Mouse (Mus musculus): ENCODE results near the gene Rasal3. TPM values are rescaled to one million over a fixed set of nuclear protein-coding genes. Genes with fewer than 3 reads are reported as not detected.

Rasal3 gene
- polyA plus RNA-seq, 1 experiment = 3.7 TPM

GRCm38 (mm10) chr17:32363821-32364301 lies 39.5 kb downstream of the Rasal3 start:
- no peaks in the 10 kb centered on the region for H3K27me3 ChIP-seq (ENCODE audit: control insufficient read depth, insufficient read depth, low read length)
- peak overlapping the region; percentile 85 for H3K4me3 ChIP-seq (ENCODE audit: control insufficient read depth, low read depth, low read length)
- no peak for TF ChIP-seq CTCF (IDR thresholded peaks at IDR 0.05; ENCODE audit: control insufficient read depth, insufficient read depth, insufficient replicate concordance, low read depth, low read length)
- no peak for TF ChIP-seq POLR2A (IDR thresholded peaks at IDR 0.05; ENCODE audit: control insufficient read depth, low read depth, low read length)
- H3K4me1 ChIP-seq (ENCODE audit: control insufficient read depth, insufficient read depth, low read length) = peaks cover 6% of the 10 kb centered on the region
- H3K36me3 ChIP-seq (ENCODE audit: control insufficient read depth, insufficient read depth, low read length) = no peaks in the 10 kb centered on the region; the same call in 1 of the 2 replicates
- peak overlapping the region; percentile 21; the same call in 1 of the 2 replicates for H3K27ac ChIP-seq (ENCODE audit: control insufficient read depth, insufficient read depth, low read depth, low read length)

DNA sequence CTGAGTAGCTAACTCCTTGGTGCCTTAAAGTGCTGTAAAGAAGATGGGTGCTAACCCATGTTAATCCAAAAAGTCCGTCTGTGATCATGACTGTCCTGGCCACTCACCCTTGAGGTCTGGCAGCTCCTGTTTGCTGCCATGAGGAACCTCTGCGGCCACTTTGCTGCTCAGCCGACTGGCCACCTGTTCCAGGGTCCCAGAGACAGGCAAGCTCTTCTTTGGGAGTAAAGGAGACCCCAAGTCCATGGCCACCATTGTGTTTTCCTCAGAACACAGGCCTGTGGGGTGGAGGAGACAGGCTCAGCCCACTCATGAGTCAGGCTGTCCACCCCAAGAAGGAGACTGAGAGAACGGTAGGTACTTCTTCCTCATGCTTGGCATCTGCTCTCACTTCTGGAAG lies 40.7 kb downstream of the Rasal3 start:
- Histone ChIP-seq H3K27me3 (ENCODE audit: control insufficient read depth, insufficient read depth, low read length) (no peaks in the 10 kb centered on the region), H3K4me3 (ENCODE audit: control insufficient read depth, low read depth, low read length) (no peak overlapping the region), H3K4me1 (ENCODE audit: control insufficient read depth, insufficient read depth, low read length) (peaks cover 6% of the 10 kb centered on the region), H3K36me3 (ENCODE audit: control insufficient read depth, insufficient read depth, low read length) (no peaks in the 10 kb centered on the region; the same call in 1 of the 2 replicates), H3K27ac (ENCODE audit: control insufficient read depth, insufficient read depth, low read depth, low read length) (no peak overlapping the region)
- TF ChIP-seq POLR2A (IDR thresholded peaks at IDR 0.05; ENCODE audit: control insufficient read depth, low read depth, low read length) (no peak), CTCF (IDR thresholded peaks at IDR 0.05; ENCODE audit: control insufficient read depth, insufficient read depth, insufficient replicate concordance, low read depth, low read length) (no peak)

DNA sequence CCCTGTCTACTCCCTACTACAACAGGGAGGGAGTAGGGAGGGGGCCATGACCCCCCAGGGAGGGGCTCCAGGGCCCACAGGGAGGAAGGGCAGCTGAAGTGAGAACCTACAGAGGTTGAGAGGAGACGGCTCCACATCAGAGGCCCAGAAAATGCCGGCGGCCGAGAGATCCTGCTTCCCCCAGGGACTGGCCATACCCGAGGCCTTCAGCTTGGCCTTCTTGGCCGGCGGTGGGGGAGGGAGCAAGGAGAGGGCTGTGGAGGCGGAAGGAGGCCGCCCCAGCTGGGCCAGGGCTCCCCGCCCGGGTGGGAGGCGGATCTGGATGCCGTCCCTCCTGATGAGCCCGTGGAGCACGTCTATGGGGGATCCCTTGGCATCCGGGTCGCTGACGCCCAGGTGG lies 43.5 kb downstream of the Rasal3 start:
- peaks cover 6% of the 10 kb centered on the region for H3K36me3 ChIP-seq (ENCODE audit: control insufficient read depth, insufficient read depth, low read length)
- TF ChIP-seq CTCF (IDR thresholded peaks at IDR 0.05; ENCODE audit: control insufficient read depth, insufficient read depth, insufficient replicate concordance, low read depth, low read length) = no peak
- TF ChIP-seq POLR2A (IDR thresholded peaks at IDR 0.05; ENCODE audit: control insufficient read depth, low read depth, low read length) = no peak
- H3K27ac ChIP-seq (ENCODE audit: control insufficient read depth, insufficient read depth, low read depth, low read length) = no peak overlapping the region
- no peak overlapping the region for H3K4me3 ChIP-seq (ENCODE audit: control insufficient read depth, low read depth, low read length)
- peaks cover 6% of the 10 kb centered on the region for H3K4me1 ChIP-seq (ENCODE audit: control insufficient read depth, insufficient read depth, low read length)
- H3K27me3 ChIP-seq (ENCODE audit: control insufficient read depth, insufficient read depth, low read length) = no peaks in the 10 kb centered on the region

- H3K27ac ChIP-seq (ENCODE audit: control insufficient read depth, insufficient read depth, low read depth, low read length) = no peak overlapping the region
- H3K36me3 ChIP-seq (ENCODE audit: control insufficient read depth, insufficient read depth, low read length) = peaks cover 6% of the 10 kb centered on the region
- peaks cover 6% of the 10 kb centered on the region for H3K4me1 ChIP-seq (ENCODE audit: control insufficient read depth, insufficient read depth, low read length)
- no peak overlapping the region for H3K4me3 ChIP-seq (ENCODE audit: control insufficient read depth, low read depth, low read length)
- TF ChIP-seq CTCF (IDR thresholded peaks at IDR 0.05; ENCODE audit: control insufficient read depth, insufficient read depth, insufficient replicate concordance, low read depth, low read length) (no peak), POLR2A (IDR thresholded peaks at IDR 0.05; ENCODE audit: control insufficient read depth, low read depth, low read length) (no peak)
- no peaks in the 10 kb centered on the region for H3K27me3 ChIP-seq (ENCODE audit: control insufficient read depth, insufficient read depth, low read length)
Measured at GRCm38 (mm10) chr17:32358943-32359340, 44.4 kb downstream of the Rasal3 start.

DNA sequence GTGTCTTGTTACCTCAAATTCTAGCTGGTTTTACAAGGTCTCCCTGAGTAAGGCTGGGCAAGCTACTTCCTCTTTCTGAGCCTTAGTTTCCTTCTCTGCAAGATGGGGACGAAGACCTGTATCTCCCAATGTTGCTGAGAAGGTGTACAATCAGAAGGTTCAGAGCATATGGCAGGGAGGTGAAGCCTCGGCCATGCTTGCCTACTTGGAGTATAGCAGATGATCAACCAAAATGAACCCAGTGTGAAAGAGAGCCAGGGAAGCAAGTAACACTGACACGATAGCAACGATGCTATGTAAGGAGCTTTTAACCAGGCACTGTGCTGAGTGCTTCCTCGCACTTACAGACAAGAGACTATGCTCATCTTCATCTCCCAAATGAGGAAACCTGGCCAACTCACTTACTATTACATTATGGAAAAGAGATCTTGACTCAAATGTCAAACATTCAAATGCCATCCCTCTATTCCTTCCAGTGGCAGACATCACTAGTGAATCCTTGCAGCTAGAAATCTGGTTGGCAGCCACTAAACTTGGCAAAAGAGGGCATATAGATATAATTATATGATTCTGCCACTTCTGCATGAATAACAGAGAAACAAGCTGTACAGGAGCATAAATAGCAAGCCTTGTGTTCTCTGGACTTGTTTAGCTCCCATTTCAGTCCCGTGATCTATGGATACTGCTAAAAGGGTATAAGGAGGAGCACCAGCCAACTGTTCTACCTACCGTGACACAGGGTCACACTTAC lies 45.0 kb downstream of the Rasal3 start:
- H3K27me3 ChIP-seq (ENCODE audit: control insufficient read depth, insufficient read depth, low read length) = no peaks in the 10 kb centered on the region
- peaks cover 6% of the 10 kb centered on the region for H3K36me3 ChIP-seq (ENCODE audit: control insufficient read depth, insufficient read depth, low read length)
- H3K4me3 ChIP-seq (ENCODE audit: control insufficient read depth, low read depth, low read length) = no peak overlapping the region
- TF ChIP-seq POLR2A (IDR thresholded peaks at IDR 0.05; ENCODE audit: control insufficient read depth, low read depth, low read length) (no peak), CTCF (IDR thresholded peaks at IDR 0.05; ENCODE audit: control insufficient read depth, insufficient read depth, insufficient replicate concordance, low read depth, low read length) (no peak)
- no peak overlapping the region for H3K27ac ChIP-seq (ENCODE audit: control insufficient read depth, insufficient read depth, low read depth, low read length)
- peaks cover 3% of the 10 kb centered on the region for H3K4me1 ChIP-seq (ENCODE audit: control insufficient read depth, insufficient read depth, low read length)

- TF ChIP-seq CTCF (IDR thresholded peaks at IDR 0.05; ENCODE audit: control insufficient read depth, insufficient read depth, insufficient replicate concordance, low read depth, low read length) (no peak), POLR2A (IDR thresholded peaks at IDR 0.05; ENCODE audit: control insufficient read depth, low read depth, low read length) (no peak)
- no peak overlapping the region for H3K4me3 ChIP-seq (ENCODE audit: control insufficient read depth, low read depth, low read length)
- H3K4me1 ChIP-seq (ENCODE audit: control insufficient read depth, insufficient read depth, low read length) = no peaks in the 10 kb centered on the region; the same call in 1 of the 2 replicates
- no peak overlapping the region for H3K27ac ChIP-seq (ENCODE audit: control insufficient read depth, insufficient read depth, low read depth, low read length)
- H3K27me3 ChIP-seq (ENCODE audit: control insufficient read depth, insufficient read depth, low read length) = no peaks in the 10 kb centered on the region
- peaks cover 6% of the 10 kb centered on the region for H3K36me3 ChIP-seq (ENCODE audit: control insufficient read depth, insufficient read depth, low read length)
Measured at GRCm38 (mm10) chr17:32356766-32357760, 46.3 kb downstream of the Rasal3 start.

- Histone ChIP-seq H3K36me3 (ENCODE audit: control insufficient read depth, insufficient read depth, low read length) (peaks cover 6% of the 10 kb centered on the region), H3K4me3 (ENCODE audit: control insufficient read depth, low read depth, low read length) (no peak overlapping the region), H3K27me3 (ENCODE audit: control insufficient read depth, insufficient read depth, low read length) (no peaks in the 10 kb centered on the region), H3K27ac (ENCODE audit: control insufficient read depth, insufficient read depth, low read depth, low read length) (no peak overlapping the region), H3K4me1 (ENCODE audit: control insufficient read depth, insufficient read depth, low read length) (peaks cover under 1% of the 10 kb centered on the region)
- no peak for TF ChIP-seq POLR2A (IDR thresholded peaks at IDR 0.05; ENCODE audit: control insufficient read depth, low read depth, low read length)
- TF ChIP-seq CTCF (IDR thresholded peaks at IDR 0.05; ENCODE audit: control insufficient read depth, insufficient read depth, insufficient replicate concordance, low read depth, low read length) = no peak
Measured at GRCm38 (mm10) chr17:32356281-32356680, 47.1 kb downstream of the Rasal3 start.
